Mouse (Mus musculus): ENCODE results near the gene Scn4b. TPM values are rescaled to one million over a fixed set of nuclear protein-coding genes. Genes with fewer than 3 reads are reported as not detected.

Scn4b gene
- polyA plus RNA-seq, 1 experiment from 2014 or later: 0.46 TPM

- no peak overlapping the region for H3K4me3 ChIP-seq
- H3K9ac ChIP-seq: no peak overlapping the region
- H3K4me2 ChIP-seq: no peak overlapping the region
- 67% methylated on average over 1 of the region's 1 CpGs for WGBS
- ATAC-seq (ENCODE audit: insufficient number of reproducible peaks, low FRiP score, low TSS enrichment, low read depth): no peak
- H3K27me3 ChIP-seq: no peaks in the 10 kb centered on the region
- H3K9me3 ChIP-seq: no peaks in the 10 kb centered on the region
- no peaks in the 10 kb centered on the region for H3K4me1 ChIP-seq
- no peaks in the 10 kb centered on the region for H3K36me3 ChIP-seq
- H3K27ac ChIP-seq: no peak overlapping the region
These were observed 32.9 kb downstream of the Scn4b start for GRCm38 (mm10) chr9:45171073-45171610.

- Histone ChIP-seq H3K4me2 (no peak overlapping the region), H3K36me3 (no peaks in the 10 kb centered on the region), H3K27ac (no peak overlapping the region), H3K4me3 (no peak overlapping the region), H3K27me3 (no peaks in the 10 kb centered on the region), H3K9me3 (no peaks in the 10 kb centered on the region), H3K9ac (no peak overlapping the region), H3K4me1 (no peaks in the 10 kb centered on the region)
- 58% methylated on average over 3 of the region's 3 CpGs for WGBS
- no peak for ATAC-seq (ENCODE audit: insufficient number of reproducible peaks, low FRiP score, low TSS enrichment, low read depth)
These were observed 35.3 kb downstream of the Scn4b start for GRCm38 (mm10) chr9:45173475-45173874.

DNA sequence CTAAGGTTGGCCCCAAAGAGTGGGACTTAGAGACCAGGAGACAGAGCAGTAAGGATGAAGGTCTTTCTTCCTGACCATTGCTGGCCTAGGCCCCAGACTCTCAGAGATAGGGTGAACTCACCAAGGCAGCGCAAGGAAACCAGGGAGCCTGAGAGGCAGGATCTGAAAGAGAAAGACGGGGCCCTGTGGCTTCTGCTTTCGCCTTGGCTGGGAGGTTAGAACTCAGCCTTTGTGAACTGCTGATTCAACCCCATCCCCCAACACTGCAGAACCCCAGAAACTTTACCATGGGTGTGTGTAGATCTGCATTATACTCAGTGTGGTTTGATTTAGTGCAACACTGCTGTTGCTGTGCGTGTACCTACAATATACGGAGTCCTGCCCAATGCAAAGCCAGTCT, 41.1 kb downstream of the Scn4b start:
- WGBS: 75% methylated on average over 5 of the region's 5 CpGs
- Histone ChIP-seq H3K27ac (no peak overlapping the region), H3K27me3 (no peaks in the 10 kb centered on the region), H3K36me3 (no peaks in the 10 kb centered on the region), H3K9me3 (no peaks in the 10 kb centered on the region), H3K9ac (no peak overlapping the region), H3K4me3 (no peak overlapping the region), H3K4me1 (no peaks in the 10 kb centered on the region), H3K4me2 (no peak overlapping the region)
- ATAC-seq (ENCODE audit: insufficient number of reproducible peaks, low FRiP score, low TSS enrichment, low read depth): no peak

GRCm38 (mm10) chr9:45181770-45182169, 43.6 kb downstream of the Scn4b start, which contains the start of gene BC049352:
Gene BC049352, plus strand, starts transcription at chr9:45182007.
- Histone ChIP-seq H3K4me1 (no peaks in the 10 kb centered on the region), H3K9ac (no peak within 1 kb of the TSS), H3K27ac (no peak within 1 kb of the TSS), H3K4me2 (no peak within 1 kb of the TSS), H3K27me3 (no peaks in the 10 kb centered on the region), H3K36me3 (no peaks in the 10 kb centered on the region), H3K9me3 (no peaks in the 10 kb centered on the region), H3K4me3 (no peak within 1 kb of the TSS)
- ATAC-seq (ENCODE audit: insufficient number of reproducible peaks, low FRiP score, low TSS enrichment, low read depth): no peak
- WGBS: 5% methylated on average over 2 of the region's 2 CpGs

GRCm38 (mm10) chr9:45182521-45182920, 44.3 kb downstream of the Scn4b start:
- 55% methylated on average over 3 of the region's 3 CpGs for WGBS
- Histone ChIP-seq H3K4me1 (no peaks in the 10 kb centered on the region), H3K9ac (no peak overlapping the region), H3K9me3 (no peaks in the 10 kb centered on the region), H3K27me3 (no peaks in the 10 kb centered on the region), H3K4me3 (no peak overlapping the region), H3K4me2 (no peak overlapping the region), H3K36me3 (no peaks in the 10 kb centered on the region), H3K27ac (no peak overlapping the region)
- ATAC-seq (ENCODE audit: insufficient number of reproducible peaks, low FRiP score, low TSS enrichment, low read depth): no peak

DNA sequence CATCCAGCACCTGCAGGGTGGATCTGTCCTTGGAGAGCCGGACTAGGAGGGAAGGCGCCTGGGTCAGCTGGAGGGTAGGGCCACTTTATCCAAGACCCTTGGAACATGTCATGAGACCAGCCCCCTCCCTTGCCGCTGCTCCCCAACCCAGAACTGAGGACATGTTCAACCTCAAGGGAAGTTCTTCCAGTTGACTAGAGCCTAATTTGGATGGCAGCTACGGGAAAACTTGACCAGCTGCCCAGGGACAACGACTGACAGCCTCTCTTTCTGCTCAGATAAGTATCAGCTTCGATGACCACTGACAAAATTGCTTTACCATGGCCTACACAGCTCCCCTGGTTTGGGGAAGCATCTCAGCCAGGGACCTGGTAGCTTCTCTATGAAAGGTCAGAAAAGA, 45.1 kb downstream of the Scn4b start:
- H3K27ac ChIP-seq: no peak overlapping the region
- no peaks in the 10 kb centered on the region for H3K36me3 ChIP-seq
- H3K4me2 ChIP-seq: no peak overlapping the region
- WGBS: 82% methylated on average over 6 of the region's 6 CpGs
- H3K4me3 ChIP-seq: no peak overlapping the region
- H3K9ac ChIP-seq: no peak overlapping the region
- no peaks in the 10 kb centered on the region for H3K27me3 ChIP-seq
- H3K9me3 ChIP-seq: no peaks in the 10 kb centered on the region
- no peaks in the 10 kb centered on the region for H3K4me1 ChIP-seq
- ATAC-seq (ENCODE audit: insufficient number of reproducible peaks, low FRiP score, low TSS enrichment, low read depth): no peak

GRCm38 (mm10) chr9:45185250-45185649, 47.1 kb downstream of the Scn4b start:
- Histone ChIP-seq H3K9me3 (no peaks in the 10 kb centered on the region), H3K27ac (no peak overlapping the region), H3K9ac (no peak overlapping the region), H3K4me3 (no peak overlapping the region), H3K4me1 (no peaks in the 10 kb centered on the region), H3K36me3 (no peaks in the 10 kb centered on the region), H3K27me3 (no peaks in the 10 kb centered on the region), H3K4me2 (no peak overlapping the region)
- WGBS: 67% methylated on average over 4 of the region's 4 CpGs
- no peak for ATAC-seq (ENCODE audit: insufficient number of reproducible peaks, low FRiP score, low TSS enrichment, low read depth)

GRCm38 (mm10) chr9:45188570-45189563, 50.7 kb downstream of the Scn4b start:
- Histone ChIP-seq H3K27ac (no peak overlapping the region), H3K4me1 (no peaks in the 10 kb centered on the region), H3K9me3 (no peaks in the 10 kb centered on the region), H3K4me2 (no peak overlapping the region), H3K9ac (no peak overlapping the region), H3K36me3 (no peaks in the 10 kb centered on the region), H3K27me3 (no peaks in the 10 kb centered on the region), H3K4me3 (no peak overlapping the region)
- WGBS: 81% methylated on average over 10 of the region's 10 CpGs
- ATAC-seq (ENCODE audit: insufficient number of reproducible peaks, low FRiP score, low TSS enrichment, low read depth): no peak

GRCm38 (mm10) chr9:45189661-45190174, 51.5 kb downstream of the Scn4b start:
- WGBS: 87% methylated on average over 4 of the region's 4 CpGs
- Histone ChIP-seq H3K4me3 (no peak overlapping the region), H3K9me3 (no peaks in the 10 kb centered on the region), H3K27me3 (no peaks in the 10 kb centered on the region), H3K4me2 (no peak overlapping the region), H3K4me1 (no peaks in the 10 kb centered on the region), H3K27ac (no peak overlapping the region), H3K36me3 (no peaks in the 10 kb centered on the region), H3K9ac (no peak overlapping the region)
- no peak for ATAC-seq (ENCODE audit: insufficient number of reproducible peaks, low FRiP score, low TSS enrichment, low read depth)

DNA sequence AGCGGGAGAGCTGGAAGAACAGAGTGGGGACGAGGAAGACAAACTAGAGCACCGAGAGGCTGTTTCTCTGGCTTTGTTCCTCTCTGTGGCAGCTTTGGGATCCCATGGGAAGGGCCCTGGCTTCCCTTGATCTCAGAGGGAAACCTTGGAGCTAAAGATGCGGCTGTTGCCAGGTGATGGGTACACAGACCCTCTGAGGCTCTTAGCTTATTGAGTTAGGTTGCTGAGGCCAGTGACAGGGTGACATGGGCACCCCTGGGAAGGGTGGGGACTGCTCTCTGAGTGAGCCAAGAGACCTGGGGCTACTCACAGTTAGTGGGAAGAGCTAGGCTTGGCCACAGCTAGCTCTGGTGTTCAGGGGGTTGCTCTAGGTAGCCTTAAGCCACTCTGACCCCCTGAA, 57.3 kb downstream of the Scn4b start:
- ATAC-seq (ENCODE audit: insufficient number of reproducible peaks, low FRiP score, low TSS enrichment, low read depth): no peak
- H3K27ac ChIP-seq: no peak overlapping the region
- H3K9me3 ChIP-seq: no peaks in the 10 kb centered on the region
- 72% methylated on average over 4 of the region's 4 CpGs for WGBS
- no peak overlapping the region for H3K4me2 ChIP-seq
- no peak overlapping the region for H3K4me3 ChIP-seq
- no peak overlapping the region for H3K9ac ChIP-seq
- peaks cover 4% of the 10 kb centered on the region; the same call in 1 of the 2 replicates for H3K4me1 ChIP-seq
- H3K27me3 ChIP-seq: no peaks in the 10 kb centered on the region
- H3K36me3 ChIP-seq: no peaks in the 10 kb centered on the region

DNA sequence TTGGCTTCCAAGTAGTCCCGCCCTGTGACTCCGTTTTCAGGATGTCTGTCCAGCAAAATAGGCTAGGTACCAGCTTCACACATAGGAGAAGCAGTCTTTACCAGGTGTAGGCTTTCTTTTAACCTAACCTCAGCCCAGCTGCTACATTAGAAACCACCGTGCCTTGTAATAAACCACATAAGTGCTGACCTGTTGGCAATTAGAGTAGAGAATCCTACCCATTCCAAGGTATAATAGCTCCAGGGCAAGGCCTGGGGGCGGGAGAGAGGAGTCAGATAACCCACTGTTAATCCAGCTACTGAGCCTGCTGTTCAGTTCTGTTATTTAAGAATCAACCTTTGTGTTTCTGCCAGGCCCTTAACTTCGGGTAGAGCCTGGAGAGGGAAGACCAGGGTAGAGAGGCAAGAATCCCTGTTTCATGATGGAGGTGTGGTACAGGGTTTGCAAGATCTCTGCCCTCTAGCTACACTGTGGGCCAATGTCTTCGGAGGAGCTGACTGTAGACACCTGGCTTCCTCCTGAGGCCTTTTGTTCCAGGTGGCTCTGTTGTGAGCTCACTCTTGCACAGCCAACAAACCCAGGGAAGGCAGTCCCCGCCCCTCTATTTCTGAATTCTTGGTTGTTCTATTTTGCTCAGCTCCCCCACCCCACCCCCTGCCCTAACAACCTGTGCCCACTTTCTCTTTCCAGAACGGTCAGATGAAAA, 58.1 kb downstream of the Scn4b start:
- H3K9ac ChIP-seq: no peak overlapping the region
- no peak overlapping the region for H3K4me2 ChIP-seq
- ATAC-seq (ENCODE audit: insufficient number of reproducible peaks, low FRiP score, low TSS enrichment, low read depth): no peak
- no peak overlapping the region for H3K27ac ChIP-seq
- WGBS: 57% methylated on average over 8 of the region's 8 CpGs
- H3K36me3 ChIP-seq: no peaks in the 10 kb centered on the region
- peaks cover 4% of the 10 kb centered on the region; the same call in 1 of the 2 replicates for H3K4me1 ChIP-seq
- H3K27me3 ChIP-seq: no peaks in the 10 kb centered on the region
- H3K9me3 ChIP-seq: no peaks in the 10 kb centered on the region
- no peak overlapping the region for H3K4me3 ChIP-seq

DNA sequence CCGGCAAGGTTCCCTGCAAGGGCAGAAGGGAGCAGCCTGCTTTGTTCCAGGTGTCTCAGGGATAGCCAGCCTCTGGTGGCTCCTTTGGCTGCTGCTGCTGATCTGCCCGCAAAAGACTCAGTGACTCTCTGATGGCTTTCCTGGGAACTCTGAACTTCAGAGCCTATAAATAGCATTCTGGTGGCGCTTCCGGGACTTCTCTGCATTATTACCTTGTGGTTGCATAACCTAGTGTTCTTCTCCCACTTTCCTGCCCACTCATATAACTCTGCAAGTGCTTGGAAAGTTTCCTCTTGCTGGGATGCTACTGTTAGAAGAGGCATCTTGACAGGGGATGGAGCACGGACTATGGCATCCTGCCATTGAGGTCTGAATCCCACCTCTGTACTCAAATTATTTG, 59.4 kb downstream of the Scn4b start:
- Histone ChIP-seq H3K4me3 (no peak overlapping the region), H3K9ac (no peak overlapping the region), H3K4me1 (peaks cover 4% of the 10 kb centered on the region; the same call in 1 of the 2 replicates), H3K27ac (no peak overlapping the region), H3K4me2 (no peak overlapping the region), H3K36me3 (no peaks in the 10 kb centered on the region), H3K9me3 (no peaks in the 10 kb centered on the region), H3K27me3 (no peaks in the 10 kb centered on the region)
- WGBS: 67% methylated on average over 5 of the region's 5 CpGs
- no peak for ATAC-seq (ENCODE audit: insufficient number of reproducible peaks, low FRiP score, low TSS enrichment, low read depth)
